Mouse (Mus musculus): ENCODE results near the gene Mus81.

DNA sequence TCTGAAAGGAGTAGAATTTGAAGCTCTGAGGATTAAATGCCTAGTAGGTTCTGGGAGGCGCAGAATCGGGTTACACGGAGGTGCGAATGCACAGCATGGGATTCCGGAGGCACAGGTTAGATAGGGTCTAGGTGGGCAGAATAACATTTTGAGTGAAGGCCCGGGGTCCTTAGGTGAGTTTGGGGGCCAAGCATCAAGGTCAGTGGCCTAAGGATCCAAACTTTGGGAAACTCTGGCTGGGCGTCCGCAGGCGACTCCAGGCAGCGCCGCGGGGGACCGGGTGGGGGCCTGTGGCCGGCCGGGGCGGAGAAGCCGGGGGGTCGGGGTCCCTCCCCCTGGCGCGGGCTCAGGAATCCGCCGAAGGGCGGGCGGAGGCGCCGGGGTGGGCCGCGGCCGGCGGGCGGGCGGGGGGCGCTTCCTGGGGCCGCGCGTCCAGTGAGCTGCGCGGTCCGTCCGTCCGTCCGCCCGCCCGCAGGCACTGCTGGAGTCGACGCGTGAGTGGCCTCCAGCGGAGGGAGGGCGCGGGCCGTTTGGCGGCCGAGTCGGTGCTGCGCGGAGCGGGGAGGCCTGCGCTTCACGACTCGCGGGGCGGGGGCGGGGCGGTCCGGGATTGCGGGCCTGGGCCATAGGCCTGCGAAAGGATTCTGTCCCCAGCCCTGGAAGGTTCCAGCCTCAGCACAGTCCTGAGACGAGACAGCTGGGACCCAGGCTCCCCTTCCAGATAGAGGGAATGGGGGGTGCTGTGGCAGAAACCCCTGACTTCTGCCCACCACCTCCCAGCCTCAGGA is 13.7 kb downstream of the Mus81 start:
- TF ChIP-seq CTCF (conservative IDR thresholded peaks at IDR 0.05 in 1 of 2, IDR thresholded peaks at IDR 0.05 in 1 of 2; ENCODE audit: low read depth in 2 of 2, low read length in 2 of 2) (no peak), TCF12 (IDR thresholded peaks at IDR 0.05; ENCODE audit: low read depth, low read length) (no peak), POLR2AphosphoS2 (IDR thresholded peaks at IDR 0.05; ENCODE audit: low read depth, low read length) (no peak), USF2 (conservative IDR thresholded peaks at IDR 0.05; ENCODE audit: low read depth, low read length) (no peak), POLR2A (IDR thresholded peaks at IDR 0.05; ENCODE audit: low read depth, low read length) (no peak), ZMIZ1 (IDR thresholded peaks at IDR 0.05; ENCODE audit: low read depth, low read length) (no peak), NELFE (IDR thresholded peaks at IDR 0.05; ENCODE audit: low read depth, low read length) (no peak), EP300 (IDR thresholded peaks at IDR 0.05; ENCODE audit: low read length) (no peak), SIN3A (IDR thresholded peaks at IDR 0.05; ENCODE audit: low read length) (no peak), BHLHE40 (IDR thresholded peaks at IDR 0.05; ENCODE audit: low read depth, low read length) (no peak)

Measured in CH12.LX (cell line).